Comparison of ENCODE assay signal across 30 mouse cellular contexts in the genomic region with DNA sequence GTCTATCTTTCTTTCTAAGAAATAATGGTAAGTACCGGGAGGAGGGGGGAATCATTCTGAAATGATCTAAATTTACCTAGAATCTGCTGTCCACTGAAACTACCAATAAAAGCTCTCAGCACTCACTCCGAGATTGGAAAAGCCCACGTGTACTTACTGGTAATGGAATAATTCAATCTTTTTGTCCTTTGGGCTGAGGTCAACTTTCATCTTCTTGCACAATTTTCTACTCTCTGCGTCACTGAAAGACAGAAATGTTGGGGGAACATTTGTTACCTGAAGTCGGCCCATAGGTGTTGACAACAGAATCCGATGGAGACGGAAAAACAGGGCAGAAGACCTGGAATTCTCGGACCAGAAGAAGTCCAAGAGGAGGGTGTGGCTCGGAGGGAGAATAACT. TPM values are rescaled to one million over a fixed set of nuclear protein-coding genes. Genes with fewer than 3 reads are reported as not detected.
"Had no signal": no experiment of that assay in that cellular context is flagged by ENCODE, and none has a peak within 500 bp of the region (broad histone marks: within the 10 kb centered on the region; RNA-seq: fewer than 3 reads in every experiment).

No protein-coding gene starts in this region.

- H3K27ac ChIP-seq: left cerebral cortex, adult 2 months; limb, embryonic 10.5 days; limb, embryonic 12.5 days; limb, embryonic 13.5 days; limb, embryonic 15.5 days; liver, embryonic 12.5 days; liver, embryonic 13.5 days; liver, embryonic 14.5 days; liver, embryonic 15.5 days; lung, embryonic 15.5 days; macrophage; midbrain, embryonic 10.5 days; midbrain, embryonic 12.5 days; midbrain, embryonic 13.5 days; midbrain, embryonic 15.5 days had no signal

- H3K4me1 ChIP-seq: limb, embryonic 10.5 days; limb, embryonic 12.5 days; limb, embryonic 13.5 days; limb, embryonic 15.5 days; liver, embryonic 12.5 days; liver, embryonic 13.5 days; liver, embryonic 15.5 days; lung, embryonic 15.5 days; megakaryocyte, embryonic 14.5 days; midbrain, embryonic 15.5 days had no signal

- H3K9me3 ChIP-seq: limb, embryonic 10.5 days; limb, embryonic 12.5 days; limb, embryonic 13.5 days; limb, embryonic 15.5 days; liver, embryonic 12.5 days; liver, embryonic 13.5 days; liver, embryonic 15.5 days; lung, embryonic 15.5 days; megakaryocyte, embryonic 14.5 days; midbrain, embryonic 10.5 days; midbrain, embryonic 12.5 days; midbrain, embryonic 13.5 days; midbrain, embryonic 15.5 days had no signal

- H3K9ac ChIP-seq: limb, embryonic 12.5 days; limb, embryonic 13.5 days; limb, embryonic 15.5 days; liver, embryonic 12.5 days; liver, embryonic 13.5 days; liver, embryonic 14.5 days; liver, embryonic 15.5 days; lung, embryonic 14.5 days; lung, embryonic 15.5 days; midbrain, embryonic 12.5 days; midbrain, embryonic 13.5 days; midbrain, embryonic 15.5 days had no signal

- H3K4me2 ChIP-seq: limb, embryonic 12.5 days; limb, embryonic 13.5 days; limb, embryonic 15.5 days; liver, embryonic 12.5 days; liver, embryonic 13.5 days; liver, embryonic 15.5 days; lung, embryonic 14.5 days; lung, embryonic 15.5 days; midbrain, embryonic 11.5 days; midbrain, embryonic 12.5 days; midbrain, embryonic 13.5 days; midbrain, embryonic 15.5 days had no signal

- H3K27me3 ChIP-seq: limb, embryonic 12.5 days; limb, embryonic 13.5 days; limb, embryonic 15.5 days; liver, embryonic 12.5 days; liver, embryonic 13.5 days; liver, embryonic 15.5 days; lung, embryonic 15.5 days; megakaryocyte, embryonic 14.5 days; midbrain, embryonic 12.5 days; midbrain, embryonic 13.5 days; midbrain, embryonic 15.5 days had no signal

- DNase-seq: left cerebral cortex, postnatal 4 days; liver, embryonic 13.5 days; lung, adult 18-20 months; lung, adult 2 months; lung, embryonic 14.5 days; lung, postnatal 10 days; lung, postnatal 14 days; lung, postnatal 36 days; lung, postnatal 4 days; midbrain, embryonic 14.5 days had no signal

- H3K4me3 ChIP-seq: left cerebral cortex, adult 2 months; limb, embryonic 10.5 days; limb, embryonic 12.5 days; limb, embryonic 13.5 days; limb, embryonic 15.5 days; liver, embryonic 12.5 days; liver, embryonic 13.5 days; liver, embryonic 15.5 days; lung, embryonic 15.5 days; megakaryocyte, embryonic 14.5 days; midbrain, embryonic 10.5 days; midbrain, embryonic 12.5 days; midbrain, embryonic 13.5 days; midbrain, embryonic 15.5 days; myocyte had no signal

- ATAC-seq: liver, embryonic 12.5 days; lung, postnatal 0 days; midbrain, embryonic 13.5 days; midbrain, embryonic 15.5 days; midbrain, embryonic 16.5 days had no signal

- H3K36me3 ChIP-seq: midbrain, embryonic 12.5 days; midbrain, embryonic 15.5 days had no signal

RNA-seq across cellular contexts. Expression of gene Pdia5, which starts 34.4 kb away (rescaled TPM):
- total RNA-seq: monocyte, adult 5-6 weeks had no signal
